ENCODE assay signal across 8 mouse cellular contexts in genomic region chr1:36580384-36581207, GRCm38 (mm10). TPM values are rescaled to one million over a fixed set of nuclear protein-coding genes. Genes with fewer than 3 reads are reported as not detected.
DNase-seq lines count a peak whose midpoint lies in the region; ATAC-seq and TF ChIP-seq lines count a peak whose summit lies in the region.

No protein-coding gene starts in this region.

- no peak for TF ChIP-seq CTCF in MEL (IDR thresholded peaks at IDR 0.05 in 2 of 3, conservative IDR thresholded peaks at IDR 0.05 in 1 of 3; ENCODE audit: control insufficient read depth in 1 of 3, insufficient read depth in 1 of 3, low read depth in 2 of 3, low read length in 3 of 3, poor library complexity in 1 of 3, severe bottlenecking in 1 of 3)
- TF ChIP-seq CTCF in liver, postnatal 0 days (IDR thresholded peaks at IDR 0.05; ENCODE audit: low read depth), result no peak

- no peak overlapping the region for H3K27ac ChIP-seq in MEL (ENCODE audit: control insufficient read depth, low read depth, low read length)
- peak overlapping the region; percentile 88 for H3K27ac ChIP-seq in embryonic facial prominence, embryonic 14.5 days (replicated peaks; ENCODE audit: low read depth, low read length)
- H3K27ac ChIP-seq in heart, embryonic 12.5 days (ENCODE audit: poor library complexity, severe bottlenecking), result peak overlapping the region; percentile 93
- H3K27ac ChIP-seq in liver, postnatal 0 days (ENCODE audit: low read depth), result peak overlapping the region; percentile 57; the same call in 1 of the 2 replicates

- no peak for TF ChIP-seq RAD21 in MEL (IDR thresholded peaks at IDR 0.05; ENCODE audit: low read depth, low read length)

- WGBS in embryonic facial prominence, embryonic 14.5 days, result 3% methylated on average over 17 of the region's 17 CpGs
- 2% methylated on average over 17 of the region's 17 CpGs for WGBS in heart, embryonic 12.5 days
- WGBS in liver, postnatal 0 days (ENCODE audit: insufficient replicate concordance), result 8% methylated on average over 17 of the region's 17 CpGs

- H3K9ac ChIP-seq in MEL (ENCODE audit: control insufficient read depth, low read depth, low read length, poor library complexity, severe bottlenecking), result peak overlapping the region; percentile 40; the same call in 1 of the 2 replicates
- peak overlapping the region; percentile 14 for H3K9ac ChIP-seq in embryonic facial prominence, embryonic 14.5 days (ENCODE audit: low read depth, low read length)
- peak overlapping the region; percentile 66 for H3K9ac ChIP-seq in heart, embryonic 12.5 days
- peak overlapping the region; percentile 41; the same call in 1 of the 2 replicates for H3K9ac ChIP-seq in liver, postnatal 0 days (replicated peaks)

- H3K4me3 ChIP-seq in MEL (ENCODE audit: control insufficient read depth in 1 of 2, insufficient read depth in 1 of 2, low read depth in 2 of 2, low read length in 2 of 2), result peak overlapping the region; percentile 34 to 36
- peak overlapping the region; percentile 16 for H3K4me3 ChIP-seq in embryonic facial prominence, embryonic 14.5 days (ENCODE audit: low read depth, low read length)
- peak overlapping the region; percentile 26 for H3K4me3 ChIP-seq in heart, embryonic 12.5 days
- H3K4me3 ChIP-seq in liver, postnatal 0 days (ENCODE audit: low read depth, low read length), result peak overlapping the region; percentile 26; the same call in 1 of the 2 replicates

- H3K36me3 ChIP-seq in MEL (ENCODE audit: control insufficient read depth in 1 of 2, insufficient read depth in 2 of 2, low read length in 2 of 2), result no peaks in the 10 kb centered on the region
- no peaks in the 10 kb centered on the region for H3K36me3 ChIP-seq in embryonic facial prominence, embryonic 14.5 days (ENCODE audit: control insufficient read depth, insufficient read depth, low read length)
- no peaks in the 10 kb centered on the region for H3K36me3 ChIP-seq in heart, embryonic 12.5 days
- H3K36me3 ChIP-seq in liver, postnatal 0 days (replicated peaks; ENCODE audit: insufficient read depth, low read length), result no peaks in the 10 kb centered on the region

- no peaks in the 10 kb centered on the region for H3K4me1 ChIP-seq in MEL (ENCODE audit: control insufficient read depth in 1 of 2, insufficient read depth in 2 of 2, low read length in 2 of 2)
- H3K4me1 ChIP-seq in embryonic facial prominence, embryonic 14.5 days (ENCODE audit: control insufficient read depth, insufficient read depth, low read length), result peaks cover 29% of the 10 kb centered on the region
- H3K4me1 ChIP-seq in heart, embryonic 12.5 days (replicated peaks), result peaks cover 72% of the 10 kb centered on the region
- peaks cover 18% of the 10 kb centered on the region for H3K4me1 ChIP-seq in liver, postnatal 0 days (ENCODE audit: insufficient read depth)

- DNase-seq in MEL (ENCODE audit: low read depth, low spot score), result peak; percentile 72
- DNase-seq in adrenal gland, postnatal 36 days, result peak; percentile 51 to 77
- peak; percentile 95 for DNase-seq in embryonic facial prominence, embryonic 14.5 days (ENCODE audit: low spot score)
- peak; percentile 81 to 88 for DNase-seq in kidney, postnatal 4 days
- peak; percentile 44 for DNase-seq in liver, postnatal 0 days
- DNase-seq in ovary, postnatal 10 days (ENCODE audit: low spot score), result peak; percentile 47

- peak; percentile 96 for ATAC-seq in embryonic facial prominence, embryonic 14.5 days (ENCODE audit: low read depth)
- peak; percentile 92 for ATAC-seq in heart, embryonic 12.5 days (ENCODE audit: insufficient number of reproducible peaks, low FRiP score)
- ATAC-seq in liver, postnatal 0 days, result peak; percentile 78
- no peak for ATAC-seq in CD4-positive, CD25-positive, alpha-beta regulatory T cell, adult 4 months

- H3K4me2 ChIP-seq in embryonic facial prominence, embryonic 14.5 days (ENCODE audit: low read depth, low read length), result peak overlapping the region; percentile 47
- H3K4me2 ChIP-seq in heart, embryonic 12.5 days, result peak overlapping the region; percentile 63
- H3K4me2 ChIP-seq in liver, postnatal 0 days (ENCODE audit: low read depth, low read length), result peak overlapping the region; percentile 65

- TF ChIP-seq EP300 in MEL (IDR thresholded peaks at IDR 0.05; ENCODE audit: low read depth in 1 of 2, low read length in 2 of 2), result no peak
- TF ChIP-seq EP300 in liver, postnatal 0 days (IDR thresholded peaks at IDR 0.05; ENCODE audit: low read depth), result no peak

- no peaks in the 10 kb centered on the region for H3K9me3 ChIP-seq in MEL (replicated peaks; ENCODE audit: insufficient read depth, low read length)
- no peaks in the 10 kb centered on the region for H3K9me3 ChIP-seq in embryonic facial prominence, embryonic 14.5 days (ENCODE audit: control insufficient read depth, low read length)
- H3K9me3 ChIP-seq in heart, embryonic 12.5 days (replicated peaks), result no peaks in the 10 kb centered on the region
- no peaks in the 10 kb centered on the region for H3K9me3 ChIP-seq in liver, postnatal 0 days (ENCODE audit: low read length)

- no peaks in the 10 kb centered on the region for H3K79me2 ChIP-seq in MEL (ENCODE audit: control insufficient read depth, insufficient read depth, low read length, poor library complexity)

- H3K27me3 ChIP-seq in MEL (ENCODE audit: control insufficient read depth in 1 of 2, insufficient read depth in 2 of 2, low read length in 2 of 2), result no peaks in the 10 kb centered on the region; a peak in 1 of 4 replicates
- no peaks in the 10 kb centered on the region for H3K27me3 ChIP-seq in embryonic facial prominence, embryonic 14.5 days (replicated peaks; ENCODE audit: control insufficient read depth, insufficient read depth, low read length)
- H3K27me3 ChIP-seq in heart, embryonic 12.5 days (replicated peaks), result no peaks in the 10 kb centered on the region
- H3K27me3 ChIP-seq in liver, postnatal 0 days (ENCODE audit: insufficient read depth, low read length), result 0 out of 2 replicates have a peak, but pooled peaks cover 2% of the 10 kb centered on the region

- TF ChIP-seq POLR2A in MEL (IDR thresholded peaks at IDR 0.05; ENCODE audit: control insufficient read depth in 1 of 2, insufficient read depth in 1 of 2, low read depth in 1 of 2, low read length in 2 of 2, poor library complexity in 1 of 2), result no peak

TF ChIP-seq in MEL, 35 proteins besides CTCF, POLR2A, EP300 and RAD21 (continues in another document):
- TF ChIP-seq ZMIZ1 (IDR thresholded peaks at IDR 0.05; ENCODE audit: low read depth, low read length) (no peak), POLR2AphosphoS5 (IDR thresholded peaks at IDR 0.05; ENCODE audit: borderline replicate concordance, low read depth, low read length) (no peak), MXI1 (IDR thresholded peaks at IDR 0.05; ENCODE audit: low read depth, low read length) (peak; percentile 49; the same call in 1 of the 2 replicates), MAZ (IDR thresholded peaks at IDR 0.05; ENCODE audit: low read depth, low read length) (no peak; the same call in 1 of the 2 replicates), MAFK (IDR thresholded peaks at IDR 0.05; ENCODE audit: borderline replicate concordance, low read depth, low read length) (peak; percentile 78)

RNA-seq across cellular contexts. Expression of gene Sema4c, which starts 22.4 kb away (rescaled TPM):
- 0.19 and 0.33 TPM in 2 replicates for total RNA-seq in MEL (2012; rRNA removed)
- 1 to 10 TPM in 1 of 2 experiments, not detected in 1; 1.4 TPM for polyA plus RNA-seq in MEL (2012; ENCODE audit: insufficient read depth in 1 of 2, insufficient read length in 2 of 2, low read depth in 1 of 2, low replicate concordance in 2 of 2, missing spikeins in 1 of 2)
- total RNA-seq in adrenal gland, postnatal 36 days (2021), result 10 to 100 TPM; 18.6 to 19.5 TPM
- polyA plus RNA-seq in embryonic facial prominence, embryonic 14.5 days (2014; fragmentation: Nextera tagmentation; extraction: Ambion mirVana), result 2.3 and 3.8 TPM in 2 replicates
- 11.9 and 13.3 TPM in 2 replicates for polyA plus RNA-seq in heart, embryonic 12.5 days (2016; fragmentation: Nextera tagmentation; extraction: Ambion mirVana)
- polyA plus RNA-seq in liver, postnatal 0 days (2015; fragmentation: Nextera tagmentation; extraction: Ambion mirVana), result 2.0 TPM in 2 replicates
- polyA plus RNA-seq in CD4-positive, CD25-positive, alpha-beta regulatory T cell, adult 4 months (2017; shearing (Covaris generic)), result under 1 TPM in 1 of 2 experiments, not detected in 1; 0.22 TPM

RNA-seq across cellular contexts. Expression of gene Ankrd39, which starts 33.4 kb away (rescaled TPM):
- 8.8 and 9.7 TPM in 2 replicates for total RNA-seq in MEL (2012; rRNA removed)
- 10 to 100 TPM in 1 of 2 experiments, not detected in 1; 14.4 TPM for polyA plus RNA-seq in MEL (2012; ENCODE audit: insufficient read depth in 1 of 2, insufficient read length in 2 of 2, low read depth in 1 of 2, low replicate concordance in 2 of 2, missing spikeins in 1 of 2)
- total RNA-seq in adrenal gland, postnatal 36 days (2021), result 10 to 100 TPM; 11.3 to 12.6 TPM
- polyA plus RNA-seq in embryonic facial prominence, embryonic 14.5 days (2014; fragmentation: Nextera tagmentation; extraction: Ambion mirVana), result 19.5 and 20.0 TPM in 2 replicates
- polyA plus RNA-seq in heart, embryonic 12.5 days (2016; fragmentation: Nextera tagmentation; extraction: Ambion mirVana), result 23.1 and 24.4 TPM in 2 replicates
- polyA plus RNA-seq in liver, postnatal 0 days (2015; fragmentation: Nextera tagmentation; extraction: Ambion mirVana), result 7.4 and 8.3 TPM in 2 replicates
- polyA plus RNA-seq in CD4-positive, CD25-positive, alpha-beta regulatory T cell, adult 4 months (2017; shearing (Covaris generic)), result 10 to 100 TPM; 19.4 to 23.9 TPM

RNA-seq across cellular contexts. Expression of gene Gm42417, which starts 41.4 kb away (rescaled TPM):
- total RNA-seq in MEL (2012; rRNA removed), result not detected in 2 replicates
- polyA plus RNA-seq in MEL (2012; ENCODE audit: insufficient read depth in 1 of 2, insufficient read length in 2 of 2, low read depth in 1 of 2, low replicate concordance in 2 of 2, missing spikeins in 1 of 2), result under 1 TPM in 1 of 2 experiments, not detected in 1; 0.74 TPM
- total RNA-seq in adrenal gland, postnatal 36 days (2021), result under 1 TPM in 1 of 2 experiments, not detected in 1; 0.49 TPM
- polyA plus RNA-seq in embryonic facial prominence, embryonic 14.5 days (2014; fragmentation: Nextera tagmentation; extraction: Ambion mirVana), result not detected in 2 replicates
- polyA plus RNA-seq in heart, embryonic 12.5 days (2016; fragmentation: Nextera tagmentation; extraction: Ambion mirVana), result 0.40 TPM in 1 of 2 replicates, not detected in the other
- 0.45 TPM in 1 of 2 replicates, not detected in the other for polyA plus RNA-seq in liver, postnatal 0 days (2015; fragmentation: Nextera tagmentation; extraction: Ambion mirVana)
- 1 to 10 TPM in 1 of 2 experiments, not detected in 1; 2.3 TPM for polyA plus RNA-seq in CD4-positive, CD25-positive, alpha-beta regulatory T cell, adult 4 months (2017; shearing (Covaris generic))

RNA-seq across cellular contexts. Expression of gene Ankrd23, which starts 43.9 kb away (rescaled TPM):
- total RNA-seq in MEL (2012; rRNA removed), result 2.0 and 2.9 TPM in 2 replicates
- polyA plus RNA-seq in MEL (2012; ENCODE audit: insufficient read depth in 1 of 2, insufficient read length in 2 of 2, low read depth in 1 of 2, low replicate concordance in 2 of 2, missing spikeins in 1 of 2), result 1 to 10 TPM in 1 of 2 experiments, not detected in 1; 3.7 TPM
- 1 to 10 TPM; 6.4 to 8.1 TPM for total RNA-seq in adrenal gland, postnatal 36 days (2021)
- 12.3 and 13.2 TPM in 2 replicates for polyA plus RNA-seq in embryonic facial prominence, embryonic 14.5 days (2014; fragmentation: Nextera tagmentation; extraction: Ambion mirVana)
- 14.9 and 16.8 TPM in 2 replicates for polyA plus RNA-seq in heart, embryonic 12.5 days (2016; fragmentation: Nextera tagmentation; extraction: Ambion mirVana)
- 2.0 and 2.2 TPM in 2 replicates for polyA plus RNA-seq in liver, postnatal 0 days (2015; fragmentation: Nextera tagmentation; extraction: Ambion mirVana)
- polyA plus RNA-seq in CD4-positive, CD25-positive, alpha-beta regulatory T cell, adult 4 months (2017; shearing (Covaris generic)), result 100 to 1,000 TPM in 1 of 2 experiments, 10 to 100 TPM in 1; 39.3 to 112 TPM

Comparison
In these comparisons a context has a peak if more than half of its experiments do, and no peak if none do; other contexts are left out.
1. DNase-seq: peak in every context shown above with its lines; median percentile 95 in embryonic facial prominence, embryonic 14.5 days; 84 in kidney, postnatal 4 days; 72 in MEL; 64 in adrenal gland, postnatal 36 days; 47 in ovary, postnatal 10 days; 44 in liver, postnatal 0 days.
2. H3K9ac ChIP-seq: peak in every context shown above with its lines; median percentile 66 in heart, embryonic 12.5 days; 41 in liver, postnatal 0 days; 40 in MEL; 14 in embryonic facial prominence, embryonic 14.5 days.